Mouse (Mus musculus): Measurements from ENCODE around the gene Thap2.

GRCm38 (mm10) chr10:115349029-115349428 lies 35.2 kb downstream of the Thap2 start:
- TF ChIP-seq POLR2A (IDR thresholded peaks at IDR 0.05; ENCODE audit: borderline replicate concordance, low read depth, low read length) (no peak), CTCF (IDR thresholded peaks at IDR 0.05; ENCODE audit: low read depth, low read length) (no peak)

All from bone marrow macrophage, adult 2 months (primary cell).